Mouse (Mus musculus) telencephalon, adult 2 months (tissue): ENCODE measurements around the gene Snx29.
"Not testable (repeated sequence)": the region's sequence is repeated elsewhere in the genome, so short reads cannot be mapped to it uniquely, and the experiment has no call there.

Source experiments
- DNase-seq: peaks from one replicate; pipeline ENCODE4 v3.0.0-alpha.2; 2011; ENCODE audit warnings: low read depth, low spot score

Gene Snx29

GRCm38 (mm10) chr16:11322409-11323323, at the start of gene Snx29:
Gene Snx29 (plus strand): TSS chr16:11322908.
- peak; percentile 69 for DNase-seq

GRCm38 (mm10) chr16:11276888-11277287, 45.8 kb upstream of the Snx29 start:
- no peak for DNase-seq

- DNase-seq, result no peak
These were observed 43.9 kb upstream of the Snx29 start for GRCm38 (mm10) chr16:11278778-11279177.

GRCm38 (mm10) chr16:11282655-11283232, 40.0 kb upstream of the Snx29 start:
- peak; percentile 54 for DNase-seq

- DNase-seq, result no peak
These were observed 37.8 kb upstream of the Snx29 start for GRCm38 (mm10) chr16:11284881-11285280.

GRCm38 (mm10) chr16:11285949-11286348, 36.8 kb upstream of the Snx29 start:
- DNase-seq, result no peak

- not testable (repeated sequence) for DNase-seq
These were observed 33.8 kb upstream of the Snx29 start for GRCm38 (mm10) chr16:11288873-11289272.

GRCm38 (mm10) chr16:11295583-11295982, 27.1 kb upstream of the Snx29 start:
- not testable (repeated sequence) for DNase-seq

GRCm38 (mm10) chr16:11297700-11298099, 25.0 kb upstream of the Snx29 start:
- DNase-seq, result not testable (repeated sequence)

GRCm38 (mm10) chr16:11303741-11304140, 19.0 kb upstream of the Snx29 start:
- DNase-seq, result no peak

GRCm38 (mm10) chr16:11305531-11305930, 17.2 kb upstream of the Snx29 start:
- DNase-seq, result no peak

- no peak for DNase-seq
These were observed 9.2 kb upstream of the Snx29 start, which contains the start of gene Tnfrsf17 for GRCm38 (mm10) chr16:11313512-11313911. Gene Tnfrsf17 (plus strand): TSS chr16:11313812.

- no peak for DNase-seq
These were observed 6.9 kb upstream of the Snx29 start for GRCm38 (mm10) chr16:11315786-11316320.

GRCm38 (mm10) chr16:11316748-11317147, 6.0 kb upstream of the Snx29 start:
- no peak for DNase-seq

- no peak for DNase-seq
These were observed 5.4 kb upstream of the Snx29 start for GRCm38 (mm10) chr16:11317324-11317723.

GRCm38 (mm10) chr16:11323324-11324051, 780 bp downstream of the Snx29 start:
- no peak for DNase-seq

- no peak for DNase-seq
These were observed 7.5 kb downstream of the Snx29 start for GRCm38 (mm10) chr16:11330081-11330800.

- DNase-seq, result no peak
These were observed 8.3 kb downstream of the Snx29 start for GRCm38 (mm10) chr16:11331030-11331429.

- no peak for DNase-seq
These were observed 20.6 kb downstream of the Snx29 start for GRCm38 (mm10) chr16:11343292-11343815.

GRCm38 (mm10) chr16:11351903-11352302, 29.2 kb downstream of the Snx29 start:
- DNase-seq, result no peak

- DNase-seq, result no peak
These were observed 36.5 kb downstream of the Snx29 start for GRCm38 (mm10) chr16:11359173-11359572.
